Mouse (Mus musculus) heart, embryonic 11.5 days (tissue): Measurements from ENCODE around the gene Rtl8a. TPM values are rescaled to one million over a fixed set of nuclear protein-coding genes. Genes with fewer than 3 reads are reported as not detected.
"Not testable (repeated sequence)": the region's sequence is repeated elsewhere in the genome, so short reads cannot be mapped to it uniquely, and the experiment has no call there.

Experiments
- ATAC-seq: fragments of 200-750 bp; cut with Nextera tagmentation; replicated peaks from 2 replicates; pipeline ENCODE4 v1.8.0; 2017; ENCODE audit warnings: moderate library complexity; ENCODE audit not compliant: insufficient number of reproducible peaks, low FRiP score, low TSS enrichment
- H3K27ac ChIP-seq: fragments of 300-500 bp; sonication (generic); 2 replicates; pipeline ENCODE4 v1.5.1; 2014; ENCODE audit warnings: mild to moderate bottlenecking, low read depth, low read length
- H3K27me3 ChIP-seq: fragments of 300-500 bp; sonication (generic); 2 replicates; pipeline ENCODE4 v1.6.1; 2014; ENCODE audit warnings: mild to moderate bottlenecking, low read length, mixed read lengths; ENCODE audit not compliant: control insufficient read depth, insufficient read depth
- H3K36me3 ChIP-seq: fragments of 300-500 bp; sonication (generic); 2 replicates; pipeline ENCODE4 v1.6.1; 2014; ENCODE audit warnings: mild to moderate bottlenecking, low read length, moderate library complexity, mixed read lengths; ENCODE audit not compliant: control insufficient read depth, insufficient read depth
- H3K4me1 ChIP-seq: fragments of 300-500 bp; sonication (generic); 2 replicates; pipeline ENCODE4 v1.6.1; 2014; ENCODE audit warnings: low read length; ENCODE audit not compliant: control insufficient read depth, insufficient read depth
- H3K4me2 ChIP-seq: fragments of 300-500 bp; sonication (generic); 2 replicates; pipeline ENCODE4 v1.6.1; 2014; ENCODE audit warnings: mild to moderate bottlenecking, moderate library complexity
- H3K4me3 ChIP-seq: fragments of 300-500 bp; sonication (generic); 2 replicates; pipeline ENCODE4 v1.5.1; 2014; ENCODE audit warnings: low read depth, low read length
- H3K9ac ChIP-seq: fragments of 300-500 bp; sonication (generic); 2 replicates; pipeline ENCODE4 v1.6.1; 2014; ENCODE audit warnings: mild to moderate bottlenecking, low read depth, low read length, moderate library complexity
- H3K9me3 ChIP-seq: fragments of 300-500 bp; sonication (generic); replicated peaks from 2 replicates; pipeline ENCODE4 v1.6.1; 2016; ENCODE audit warnings: low read length; ENCODE audit not compliant: control insufficient read depth
- WGBS: fragments of 180-500 bp; shearing (Covaris S2); extraction: QIAGEN DNeasy Blood & Tissue Kit; methylation state at CpG from one replicate; pipeline ENCODE4 v1.1.7; 2014; ENCODE audit not compliant: insufficient replicate concordance; 5-methylcytosine and 5-hydroxymethylcytosine counted together
- polyA plus RNA-seq: library from polyadenylated mRNA; unstranded; fragments of >200 nt; fragmentation: Nextera tagmentation; extraction: Ambion mirVana; gene quantifications from 2 replicates; pipeline ENCODE4 v1.2.1, GENCODE M21; 2014

Gene Rtl8a
- polyA plus RNA-seq, 1 experiment from 2014 or later: 108 TPM

GRCm38 (mm10) chrX:53669557-53670270 is 26.2 kb upstream of the Rtl8a start:
- not testable (repeated sequence) for H3K36me3 ChIP-seq, H3K27me3 ChIP-seq, H3K4me1 ChIP-seq, H3K27ac ChIP-seq, H3K9me3 ChIP-seq, H3K9ac ChIP-seq
- peak; percentile 73 for ATAC-seq
- Histone ChIP-seq H3K4me3 (peak overlapping the region; percentile 30), H3K4me2 (peak overlapping the region; percentile 29; the same call in 1 of the 2 replicates)
- no CpG with 5 or more reads among the region's 36 CpGs for WGBS

GRCm38 (mm10) chrX:53652917-53653316 is 9.4 kb upstream of the Rtl8a start:
- not testable (repeated sequence) for H3K4me2 ChIP-seq, H3K4me1 ChIP-seq, H3K36me3 ChIP-seq, H3K27ac ChIP-seq, H3K9me3 ChIP-seq, H3K27me3 ChIP-seq, H3K4me3 ChIP-seq, H3K9ac ChIP-seq, ATAC-seq
- WGBS: 57% methylated on average over 4 of the region's 4 CpGs

GRCm38 (mm10) chrX:53645885-53646284 is 2.4 kb upstream of the Rtl8a start:
- Histone ChIP-seq H3K4me2 (no peak overlapping the region), H3K9me3 (no peaks in the 10 kb centered on the region), H3K36me3 (no peaks in the 10 kb centered on the region), H3K27me3 (no peaks in the 10 kb centered on the region), H3K27ac (no peak overlapping the region), H3K9ac (no peak overlapping the region), H3K4me3 (no peak overlapping the region), H3K4me1 (no peaks in the 10 kb centered on the region)
- no peak for ATAC-seq
- 77% methylated on average over 6 of the region's 6 CpGs for WGBS

- H3K9me3 ChIP-seq, H3K4me3 ChIP-seq, H3K4me1 ChIP-seq, H3K27me3 ChIP-seq, H3K36me3 ChIP-seq, H3K9ac ChIP-seq, ATAC-seq, H3K4me2 ChIP-seq, H3K27ac ChIP-seq: not testable (repeated sequence)
- WGBS: 40% methylated on average over 2 of the region's 4 CpGs
Measured at GRCm38 (mm10) chrX:53642604-53642979, 890 bp downstream of the Rtl8a start.

GRCm38 (mm10) chrX:53638107-53638506 is 5.4 kb downstream of the Rtl8a start:
- ATAC-seq, H3K4me3 ChIP-seq, H3K9me3 ChIP-seq, H3K36me3 ChIP-seq, H3K4me2 ChIP-seq, H3K27me3 ChIP-seq, H3K4me1 ChIP-seq, H3K9ac ChIP-seq, H3K27ac ChIP-seq: not testable (repeated sequence)
- WGBS: 56% methylated on average over 3 of the region's 3 CpGs

- not testable (repeated sequence) for H3K4me2 ChIP-seq, ATAC-seq, H3K36me3 ChIP-seq, H3K4me3 ChIP-seq, H3K4me1 ChIP-seq, H3K27me3 ChIP-seq, H3K27ac ChIP-seq, H3K9me3 ChIP-seq, H3K9ac ChIP-seq
Measured at GRCm38 (mm10) chrX:53611395-53611794, 32.1 kb downstream of the Rtl8a start.

- Histone ChIP-seq H3K9ac (no peak overlapping the region), H3K4me2 (no peak overlapping the region), H3K27me3 (no peaks in the 10 kb centered on the region), H3K4me3 (no peak overlapping the region), H3K36me3 (no peaks in the 10 kb centered on the region), H3K27ac (no peak overlapping the region), H3K4me1 (no peaks in the 10 kb centered on the region), H3K9me3 (no peaks in the 10 kb centered on the region)
- no peak for ATAC-seq
- 7% methylated on average over 3 of the region's 3 CpGs for WGBS
Measured at GRCm38 (mm10) chrX:53610571-53610970, 32.9 kb downstream of the Rtl8a start.

- 73% methylated on average over 3 of the region's 4 CpGs for WGBS
- not testable (repeated sequence) for H3K36me3 ChIP-seq, ATAC-seq, H3K9me3 ChIP-seq, H3K27me3 ChIP-seq, H3K4me1 ChIP-seq
- Histone ChIP-seq H3K4me2 (peak within 1 kb of the TSS; percentile 63), H3K4me3 (peak within 1 kb of the TSS; percentile 44), H3K9ac (peak within 1 kb of the TSS; percentile 66), H3K27ac (peak within 1 kb of the TSS; percentile 54; the same call in 1 of the 2 replicates)
Measured at GRCm38 (mm10) chrX:53608879-53609278, 34.6 kb downstream of the Rtl8a start, which contains the start of gene Gm14597. Gene Gm14597 (minus strand): TSS chrX:53608979.

GRCm38 (mm10) chrX:53608122-53608813 is 35.2 kb downstream of the Rtl8a start:
- ATAC-seq: peak; percentile 35; the same call in 1 of the 2 replicates
- 26% methylated on average over 17 of the region's 18 CpGs for WGBS

More at GRCm38 (mm10) chrX:53608122-53608813, 35.2 kb downstream of the Rtl8a start:
- peak overlapping the region; percentile 66 for H3K9ac ChIP-seq
- H3K27ac ChIP-seq: peak overlapping the region; percentile 54; the same call in 1 of the 2 replicates
- H3K27me3 ChIP-seq: no peaks in the 10 kb centered on the region
- H3K4me2 ChIP-seq: peak overlapping the region; percentile 63
- H3K36me3 ChIP-seq: no peaks in the 10 kb centered on the region
- H3K9me3 ChIP-seq: no peaks in the 10 kb centered on the region
- peak overlapping the region; percentile 44 for H3K4me3 ChIP-seq
- H3K4me1 ChIP-seq: no peaks in the 10 kb centered on the region
